Mouse (Mus musculus): Measurements from ENCODE around the gene Tmprss15.

Tmprss15 gene

GRCm38 (mm10) chr16:79090997-79091396 is at the start of gene Tmprss15:
Gene Tmprss15 (minus strand): TSS chr16:79091097.
- DNase-seq (ENCODE audit: low read depth, low spot score): no peak

GRCm38 (mm10) chr16:79114879-79115278 is 24.0 kb upstream of the Tmprss15 start:
- DNase-seq (ENCODE audit: low read depth, low spot score): no peak

GRCm38 (mm10) chr16:79109516-79109915 is 18.6 kb upstream of the Tmprss15 start:
- no peak for DNase-seq (ENCODE audit: low read depth, low spot score)

GRCm38 (mm10) chr16:79108969-79109368 is 18.1 kb upstream of the Tmprss15 start:
- no peak for DNase-seq (ENCODE audit: low read depth, low spot score)

GRCm38 (mm10) chr16:79100325-79100724 is 9.4 kb upstream of the Tmprss15 start:
- DNase-seq (ENCODE audit: low read depth, low spot score): no peak

- no peak for DNase-seq (ENCODE audit: low read depth, low spot score)
Observed at GRCm38 (mm10) chr16:79098321-79098720, 7.4 kb upstream of the Tmprss15 start.

GRCm38 (mm10) chr16:79086550-79086949 is 4.3 kb downstream of the Tmprss15 start:
- no peak for DNase-seq (ENCODE audit: low read depth, low spot score)

GRCm38 (mm10) chr16:79063848-79064247 is 27.0 kb downstream of the Tmprss15 start:
- DNase-seq (ENCODE audit: low read depth, low spot score): no peak

- peak; percentile 25 for DNase-seq (ENCODE audit: low read depth, low spot score)
Observed at GRCm38 (mm10) chr16:79058775-79059558, 31.9 kb downstream of the Tmprss15 start.

- no peak for DNase-seq (ENCODE audit: low read depth, low spot score)
Observed at GRCm38 (mm10) chr16:79032593-79032992, 58.3 kb downstream of the Tmprss15 start.

GRCm38 (mm10) chr16:79002812-79003211 is 88.1 kb downstream of the Tmprss15 start:
- no peak for DNase-seq (ENCODE audit: low read depth, low spot score)

- no peak for DNase-seq (ENCODE audit: low read depth, low spot score)
Observed at GRCm38 (mm10) chr16:79001679-79002078, 89.2 kb downstream of the Tmprss15 start.

- no peak for DNase-seq (ENCODE audit: low read depth, low spot score)
Observed at GRCm38 (mm10) chr16:78976384-78976783, 114.5 kb downstream of the Tmprss15 start.

- DNase-seq (ENCODE audit: low read depth, low spot score): no peak
Observed at GRCm38 (mm10) chr16:78974099-78974498, 116.8 kb downstream of the Tmprss15 start.

GRCm38 (mm10) chr16:78969091-78969731 is 121.7 kb downstream of the Tmprss15 start:
- peak; percentile 23 for DNase-seq (ENCODE audit: low read depth, low spot score)

- no peak for DNase-seq (ENCODE audit: low read depth, low spot score)
Observed at GRCm38 (mm10) chr16:78957434-78957833, 133.5 kb downstream of the Tmprss15 start.

- no peak for DNase-seq (ENCODE audit: low read depth, low spot score)
Observed at GRCm38 (mm10) chr16:78950359-78950758, 140.5 kb downstream of the Tmprss15 start.

GRCm38 (mm10) chr16:78937755-78938154 is 153.1 kb downstream of the Tmprss15 start:
- DNase-seq (ENCODE audit: low read depth, low spot score): no peak

GRCm38 (mm10) chr16:78934298-78934697 is 156.6 kb downstream of the Tmprss15 start:
- no peak for DNase-seq (ENCODE audit: low read depth, low spot score)

- no peak for DNase-seq (ENCODE audit: low read depth, low spot score)
Observed at GRCm38 (mm10) chr16:78931287-78932025, 159.4 kb downstream of the Tmprss15 start.

GRCm38 (mm10) chr16:78930382-78931286 is 160.3 kb downstream of the Tmprss15 start, which contains the start of gene Chodl:
Gene Chodl (plus strand): TSS chr16:78930948.
- peak; percentile 37 for DNase-seq (ENCODE audit: low read depth, low spot score)
